Mouse (Mus musculus): ENCODE data around the gene Sema4c.

DNA sequence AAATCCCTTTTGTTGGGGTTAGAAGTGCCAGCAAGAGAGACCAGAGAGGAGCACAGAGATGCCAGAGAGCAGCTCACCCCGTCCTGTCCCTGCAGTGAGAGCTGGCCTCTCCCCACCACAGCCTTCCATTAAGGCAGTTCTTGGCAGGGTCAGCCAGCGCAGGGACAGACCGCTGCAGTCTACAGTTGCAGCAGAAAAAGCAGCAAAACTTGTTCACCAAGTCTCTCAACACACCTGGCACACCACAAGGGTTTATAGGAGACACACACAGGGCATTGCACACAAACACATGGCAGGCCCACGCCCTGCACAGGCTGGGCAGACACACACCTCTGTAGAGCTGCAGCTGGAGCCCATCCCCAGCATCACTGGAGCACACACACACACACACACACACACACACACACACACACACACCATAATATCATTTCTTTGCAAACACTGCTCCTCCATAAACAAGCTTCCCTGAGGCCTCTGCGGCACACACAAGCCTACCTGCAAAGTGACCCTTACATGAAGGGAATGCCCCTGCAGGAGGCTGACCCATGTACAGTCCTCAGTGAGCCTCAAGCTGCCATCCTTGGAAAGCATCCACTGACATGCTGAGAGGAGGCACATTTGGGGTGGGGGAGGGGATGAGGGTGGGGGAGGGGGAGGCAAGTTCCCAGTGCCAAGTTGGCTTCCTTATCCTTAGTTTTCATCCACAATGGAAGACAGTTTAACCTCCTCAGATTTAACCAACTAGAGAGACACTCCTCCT, 16.2 kb upstream of the Sema4c start:
- TF ChIP-seq E2F4 (IDR thresholded peaks at IDR 0.05; ENCODE audit: insufficient read depth) (no peak), POLR2A (IDR thresholded peaks at IDR 0.05; ENCODE audit: insufficient read length, low read depth) (no peak), POLR2AphosphoS2 (IDR thresholded peaks at IDR 0.05; ENCODE audit: insufficient read length, low read depth) (no peak), MAX (IDR thresholded peaks at IDR 0.05; ENCODE audit: low read depth) (no peak), MYOG (IDR thresholded peaks at IDR 0.05; ENCODE audit: control insufficient read depth in 1 of 3, insufficient read depth in 1 of 3, insufficient read length in 2 of 3, low read depth in 2 of 3) (no peak), USF1 (IDR thresholded peaks at IDR 0.05; ENCODE audit: low read depth) (no peak), MYOD1 (IDR thresholded peaks at IDR 0.05; ENCODE audit: control insufficient read depth in 1 of 3, insufficient read length in 2 of 3, low read depth in 2 of 3) (no peak), TCF3 (IDR thresholded peaks at IDR 0.05; ENCODE audit: insufficient read length, low read depth) (no peak), REST (IDR thresholded peaks at IDR 0.05; ENCODE audit: insufficient read depth, insufficient read length) (no peak), SRF (IDR thresholded peaks at IDR 0.05; ENCODE audit: control insufficient read depth, insufficient read length, low read depth) (no peak)

Measured in myocyte (in vitro differentiated cells).